Mouse (Mus musculus) MEL (cell line): ENCODE data around the gene Fgfr2. TPM values are rescaled to one million over a fixed set of nuclear protein-coding genes. Genes with fewer than 3 reads are reported as not detected.

Experiments used
- DNase-seq: peaks from one replicate; pipeline ENCODE4 v3.0.0; 2011; ENCODE audit warnings: low read depth, low spot score
- H3K27ac ChIP-seq: 2 replicates; pipeline ENCODE4 v1.5.1; 2012; ENCODE audit warnings: low read depth, mild to moderate bottlenecking, control low read depth, low read length, moderate library complexity; ENCODE audit not compliant: control insufficient read depth
- H3K27me3 ChIP-seq, 2 experiments: fragments of 150-350 bp in 1 of 2; sonication (generic) in 1 of 2; 2 replicates each; pipeline ENCODE4 v1.6.1; 2012; ENCODE audit warnings: low read length in 2 of 2, mild to moderate bottlenecking in 2 of 2, improper control_type of control experiment in 1 of 2, moderate library complexity in 1 of 2; ENCODE audit not compliant: insufficient read depth in 2 of 2, control insufficient read depth in 1 of 2
- H3K36me3 ChIP-seq, 2 experiments: 2 replicates each; pipeline ENCODE4 v1.6.1; 2012 to 2014; ENCODE audit warnings: low read length in 2 of 2, improper control_type of control experiment in 1 of 2, inconsistent platforms in 1 of 2, mild to moderate bottlenecking in 1 of 2; ENCODE audit not compliant: insufficient read depth in 2 of 2, control insufficient read depth in 1 of 2
- H3K4me1 ChIP-seq, 2 experiments: fragments of 150-350 bp in 1 of 2; sonication (generic) in 1 of 2; 2 replicates each; pipeline ENCODE4 v1.6.1; 2012; ENCODE audit warnings: low read length in 2 of 2, improper control_type of control experiment in 1 of 2, mild to moderate bottlenecking in 1 of 2; ENCODE audit not compliant: insufficient read depth in 2 of 2, control insufficient read depth in 1 of 2
- H3K4me3 ChIP-seq, 2 experiments: fragments of 150-350 bp in 1 of 2; sonication (generic) in 1 of 2; 2 replicates each; pipeline ENCODE4 v1.5.1; 2012; ENCODE audit warnings: low read depth in 2 of 2, low read length in 2 of 2, mild to moderate bottlenecking in 2 of 2, moderate library complexity in 2 of 2, control low read depth in 1 of 2, improper control_type of control experiment in 1 of 2; ENCODE audit not compliant: control insufficient read depth in 1 of 2, insufficient read depth in 1 of 2
- H3K79me2 ChIP-seq: 2 replicates; pipeline ENCODE4 v1.6.1; 2012; ENCODE audit warnings: mild to moderate bottlenecking, low read length, moderate library complexity; ENCODE audit not compliant: control insufficient read depth, poor library complexity, insufficient read depth
- H3K9ac ChIP-seq: 2 replicates; pipeline ENCODE4 v1.6.1; 2012; ENCODE audit warnings: low read depth, mild to moderate bottlenecking, control low read depth, low read length, moderate library complexity; ENCODE audit not compliant: control insufficient read depth, poor library complexity, severe bottlenecking
- H3K9me3 ChIP-seq: fragments of 150-350 bp; sonication (generic); replicated peaks from 2 replicates; pipeline ENCODE4 v1.6.1; 2012; ENCODE audit warnings: mild to moderate bottlenecking, low read length, improper control_type of control experiment, moderate library complexity; ENCODE audit not compliant: insufficient read depth
- CHD1 ChIP-seq: IDR thresholded peaks from 2 replicates; pipeline ENCODE4 v1.6.1; 2012; ENCODE audit warnings: low read depth, mild to moderate bottlenecking, inconsistent platforms, low read length, improper control_type of control experiment
- E2F4 ChIP-seq: IDR thresholded peaks from 2 replicates; pipeline ENCODE4 v1.6.1; 2011; ENCODE audit warnings: low read depth, low read length, improper control_type of control experiment, borderline replicate concordance
- ELF1 ChIP-seq: IDR thresholded peaks from 2 replicates; pipeline ENCODE4 v1.6.1; 2014; ENCODE audit warnings: low read depth, mild to moderate bottlenecking, inconsistent platforms, low read length, improper control_type of control experiment, moderate library complexity
- EP300 ChIP-seq, 2 experiments: IDR thresholded peaks; 2 replicates each; pipeline ENCODE4 v1.6.1; 2011; ENCODE audit warnings: improper control_type of control experiment in 2 of 2, low read length in 2 of 2, low read depth in 1 of 2, mild to moderate bottlenecking in 1 of 2
- GATA1 ChIP-seq: IDR thresholded peaks from 2 replicates; pipeline ENCODE4 v1.6.1; 2011; ENCODE audit warnings: low read depth, low read length, improper control_type of control experiment
- MAFK ChIP-seq: IDR thresholded peaks from 2 replicates; pipeline ENCODE4 v1.6.1; 2011; ENCODE audit warnings: low read depth, mild to moderate bottlenecking, low read length, improper control_type of control experiment, borderline replicate concordance
- MAZ ChIP-seq: IDR thresholded peaks from 2 replicates; pipeline ENCODE4 v1.6.1; 2012; ENCODE audit warnings: low read depth, mild to moderate bottlenecking, inconsistent platforms, low read length, improper control_type of control experiment
- MYC ChIP-seq: IDR thresholded peaks from 2 replicates; pipeline ENCODE4 v1.6.1; 2011; ENCODE audit warnings: low read depth, mild to moderate bottlenecking, low read length, improper control_type of control experiment, moderate library complexity
- NELFE ChIP-seq: IDR thresholded peaks from 2 replicates; pipeline ENCODE4 v1.6.1; 2011; ENCODE audit warnings: low read depth, low read length, improper control_type of control experiment
- POLR2A ChIP-seq, 2 experiments: IDR thresholded peaks; 2 replicates each; pipeline ENCODE4 v1.6.1; 2011 to 2012; ENCODE audit warnings: low read length in 2 of 2, mild to moderate bottlenecking in 2 of 2, control low read depth in 1 of 2, improper control_type of control experiment in 1 of 2, low read depth in 1 of 2, moderate library complexity in 1 of 2; ENCODE audit not compliant: control insufficient read depth in 1 of 2, insufficient read depth in 1 of 2, poor library complexity in 1 of 2
- POLR2AphosphoS2 ChIP-seq: IDR thresholded peaks from 2 replicates; pipeline ENCODE4 v1.6.1; 2011; ENCODE audit warnings: low read length, improper control_type of control experiment
- SIN3A ChIP-seq: IDR thresholded peaks from 2 replicates; pipeline ENCODE4 v1.6.1; 2012; ENCODE audit warnings: low read length, improper control_type of control experiment, inconsistent platforms
- SMC3 ChIP-seq: IDR thresholded peaks from 2 replicates; pipeline ENCODE4 v1.6.1; 2011; ENCODE audit warnings: low read depth, low read length, improper control_type of control experiment
- TAL1 ChIP-seq: IDR thresholded peaks from 2 replicates; pipeline ENCODE4 v1.6.1; 2012; ENCODE audit warnings: mild to moderate bottlenecking, inconsistent platforms, low read length, moderate library complexity, mixed read lengths
- TBP ChIP-seq: IDR thresholded peaks from 2 replicates; pipeline ENCODE4 v1.8.0; 2011; ENCODE audit warnings: low read depth, low read length, improper control_type of control experiment
- TCF12 ChIP-seq: IDR thresholded peaks from 2 replicates; pipeline ENCODE4 v1.6.1; 2014; ENCODE audit warnings: low read depth, mild to moderate bottlenecking, inconsistent platforms, low read length, improper control_type of control experiment, moderate library complexity
- UBTF ChIP-seq: IDR thresholded peaks from 2 replicates; pipeline ENCODE4 v1.6.1; 2012; ENCODE audit warnings: low read depth, mild to moderate bottlenecking, inconsistent platforms, low read length, improper control_type of control experiment, moderate library complexity, borderline replicate concordance; ENCODE audit not compliant: insufficient read depth
- ZMIZ1 ChIP-seq: IDR thresholded peaks from 2 replicates; pipeline ENCODE4 v1.6.1; 2012; ENCODE audit warnings: low read depth, mild to moderate bottlenecking, inconsistent platforms, low read length, improper control_type of control experiment, moderate library complexity
- polyA plus RNA-seq, 2 experiments: library from polyadenylated mRNA; stranded (reverse) in 1 of 2; unstranded in 1 of 2; fragments of >175 nt in 1 of 2; fragments of >200 nt in 1 of 2; gene quantifications; 2 replicates each; pipeline versions ENCODE4 v1.2.1 to v1.2.4; 2012; ENCODE audit warnings: low replicate concordance in 2 of 2, low read depth in 1 of 2; ENCODE audit not compliant: insufficient read length in 2 of 2, insufficient read depth in 1 of 2, missing spikeins in 1 of 2
- total RNA-seq: library from RNA; depleted of rRNA; stranded (reverse); fragments of 300-350 nt; gene quantifications from 2 replicates; pipeline ENCODE4 v1.2.3, GENCODE M21; 2012

Gene Fgfr2
- total and polyA plus RNA-seq, 3 experiments = not detected

DNA sequence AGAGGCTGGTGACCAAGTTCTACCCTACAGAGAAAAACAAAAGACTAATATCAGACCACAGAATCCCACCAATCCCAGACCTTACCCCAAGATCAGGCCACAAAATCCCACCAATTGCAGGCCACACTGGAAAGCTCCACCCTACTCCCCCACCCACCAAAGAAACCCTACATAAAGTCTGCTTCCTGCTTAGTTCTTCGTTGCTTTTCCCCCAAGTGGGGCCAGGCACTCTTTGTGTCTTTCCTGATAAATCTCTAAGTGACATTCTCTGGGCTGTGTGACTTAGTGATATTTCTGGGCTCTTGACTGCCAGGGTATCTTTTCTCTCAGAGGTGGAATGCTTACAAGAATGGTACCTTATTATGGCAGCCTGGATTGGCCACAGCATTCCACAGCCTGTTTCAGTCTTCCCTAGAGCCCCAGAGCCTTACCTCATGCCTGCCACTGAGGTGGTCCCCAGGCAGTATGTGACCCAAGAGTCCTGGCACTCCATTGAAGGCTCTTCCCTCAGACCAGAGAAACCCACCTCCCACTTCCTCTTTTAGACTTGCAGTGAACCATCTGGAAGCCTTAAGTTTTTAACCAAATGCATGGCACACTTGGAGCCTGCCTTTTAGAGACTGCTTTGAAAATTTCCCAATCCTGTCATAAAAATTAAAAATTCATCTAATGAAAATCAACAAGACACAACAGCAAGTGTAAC is 742.4 kb downstream of the Fgfr2 start:
- peak; percentile 81 for DNase-seq
- Histone ChIP-seq H3K27me3 (no peaks in the 10 kb centered on the region), H3K4me1 (peaks cover 0 to 17% of the 10 kb centered on the region in 2 experiments; a peak in 2 of 4 replicates)
- peak; percentile 38; the same call in 1 of the 2 replicates for TF ChIP-seq MAZ
- TF ChIP-seq UBTF = no peak
- TF ChIP-seq POLR2AphosphoS2 = peak; percentile 72; the same call in 1 of the 2 replicates
- TF ChIP-seq NELFE = peak; percentile 50
- TF ChIP-seq ELF1 = peak; percentile 45; the same call in 1 of the 2 replicates
- TF ChIP-seq MAFK = no peak
- TF ChIP-seq ZMIZ1 = peak; percentile 80
- TF ChIP-seq TAL1 = no peak; the same call in 1 of the 2 replicates
- no peak for TF ChIP-seq CHD1
- peak; percentile 91 for TF ChIP-seq TBP
- peak; percentile 14; the same call in 1 of the 2 replicates for TF ChIP-seq GATA1
- TF ChIP-seq SIN3A = 0 out of 2 replicates have a peak, but pooled peaks have one; percentile 30
- TF ChIP-seq POLR2A (IDR thresholded peaks at IDR 0.05; ENCODE audit: control insufficient read depth in 1 of 2, insufficient read depth in 1 of 2, low read depth in 1 of 2, low read length in 2 of 2, poor library complexity in 1 of 2) = peak in 1 of 2 experiments; percentile 54; a peak in 2 of 4 replicates
- TF ChIP-seq TCF12 = peak; percentile 63
- TF ChIP-seq SMC3 = 0 out of 2 replicates have a peak, but pooled peaks have one; percentile 8
- TF ChIP-seq MYC = no peak
- no peak for TF ChIP-seq E2F4
- peak in 1 of 2 experiments; percentile 52; a peak in 1 of 4 replicates for TF ChIP-seq EP300 (IDR thresholded peaks at IDR 0.05; ENCODE audit: low read depth in 1 of 2, low read length in 2 of 2)
- TF ChIP-seq, all 39 proteins: peak for 12
- Histone ChIP-seq H3K79me2 (peaks cover 7% of the 10 kb centered on the region), H3K9ac (no peak overlapping the region), H3K4me3 (no peak overlapping the region), H3K9me3 (no peaks in the 10 kb centered on the region), H3K27ac (peak overlapping the region; percentile 23), H3K36me3 (peaks cover 27 to 42% of the 10 kb centered on the region in 2 experiments)

GRCm38 (mm10) chr7:132377913-132378312 is 745.2 kb downstream of the Fgfr2 start:
- Histone ChIP-seq H3K79me2 (no peaks in the 10 kb centered on the region), H3K27me3 (no peaks in the 10 kb centered on the region), H3K36me3 (peaks cover 15 to 34% of the 10 kb centered on the region in 2 experiments), H3K4me1 (peaks cover 0 to 10% of the 10 kb centered on the region in 2 experiments; a peak in 2 of 4 replicates), H3K27ac (no peak overlapping the region), H3K9me3 (no peaks in the 10 kb centered on the region), H3K4me3 (no peak overlapping the region), H3K9ac (no peak overlapping the region)
- TF ChIP-seq POLR2A (IDR thresholded peaks at IDR 0.05; ENCODE audit: control insufficient read depth in 1 of 2, insufficient read depth in 1 of 2, low read depth in 1 of 2, low read length in 2 of 2, poor library complexity in 1 of 2) (peak in 1 of 2 experiments; percentile 28; a peak in 1 of 4 replicates), EP300 (IDR thresholded peaks at IDR 0.05; ENCODE audit: low read depth in 1 of 2, low read length in 2 of 2) (no peak)
- no peak for DNase-seq
